Mouse (Mus musculus): Measurements from ENCODE around the gene Pdzrn3.
A peak's percentile ranks its signal among the peaks of the same experiment; 100 is the strongest.

Pdzrn3 gene

GRCm38 (mm10) chr6:101366809-101367602 is 10.7 kb downstream of the Pdzrn3 start:
- peak; percentile 62 for DNase-seq

- no peak for DNase-seq
These were observed 11.9 kb downstream of the Pdzrn3 start for GRCm38 (mm10) chr6:101365795-101366194.

GRCm38 (mm10) chr6:101363904-101364303 is 13.8 kb downstream of the Pdzrn3 start:
- no peak for DNase-seq

GRCm38 (mm10) chr6:101362728-101363127 is 15.0 kb downstream of the Pdzrn3 start:
- no peak for DNase-seq

GRCm38 (mm10) chr6:101362268-101362667 is 15.4 kb downstream of the Pdzrn3 start:
- DNase-seq: no peak

DNA sequence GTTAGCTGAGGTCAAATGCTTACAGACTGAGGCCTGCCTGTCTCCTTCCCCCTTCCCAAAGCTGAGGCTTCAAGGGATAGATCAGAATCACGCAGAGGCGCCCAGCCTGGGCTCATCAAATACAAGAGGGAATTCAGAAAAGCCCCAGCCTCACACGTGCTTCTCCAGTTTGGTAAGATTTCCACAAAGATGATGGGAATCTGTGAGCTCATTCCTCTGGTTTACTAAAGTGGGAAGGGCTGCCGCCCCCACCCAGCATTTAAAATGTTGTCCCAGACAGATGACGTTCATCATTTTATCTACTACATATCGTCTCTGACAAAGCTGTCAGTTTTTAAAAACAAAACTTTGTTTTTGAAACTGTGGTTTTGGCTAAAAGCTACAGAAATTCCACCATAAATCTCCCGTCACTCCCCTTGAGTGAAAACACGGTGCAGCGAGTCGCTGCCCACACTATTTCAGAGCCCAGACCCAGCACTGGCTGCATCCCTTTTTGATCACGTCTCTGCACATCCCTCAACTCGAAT is 17.4 kb downstream of the Pdzrn3 start:
- DNase-seq: peak; percentile 38

GRCm38 (mm10) chr6:101359646-101360045 is 18.1 kb downstream of the Pdzrn3 start:
- no peak for DNase-seq

DNA sequence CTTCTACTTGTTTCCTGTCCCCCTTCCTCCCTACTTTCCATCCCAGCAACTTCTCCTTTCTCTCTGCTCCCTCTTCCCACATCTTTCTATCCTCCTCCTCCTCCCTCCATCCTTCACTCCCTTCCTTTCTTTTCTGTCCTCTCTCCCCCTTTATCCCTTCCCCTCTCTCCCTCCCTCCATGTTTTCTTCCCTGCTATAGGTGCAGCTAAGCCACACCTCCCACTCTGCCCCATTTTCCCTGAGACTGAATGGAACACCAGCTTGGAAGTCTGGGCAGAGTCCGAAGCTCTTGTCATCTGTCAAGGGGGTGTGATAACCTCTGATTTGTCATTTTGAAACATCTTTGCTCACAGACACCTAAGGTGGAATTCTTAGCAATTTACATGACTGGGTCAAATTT is 22.8 kb downstream of the Pdzrn3 start:
- no peak for DNase-seq

GRCm38 (mm10) chr6:101354230-101354881 is 23.3 kb downstream of the Pdzrn3 start:
- DNase-seq: no peak

DNA sequence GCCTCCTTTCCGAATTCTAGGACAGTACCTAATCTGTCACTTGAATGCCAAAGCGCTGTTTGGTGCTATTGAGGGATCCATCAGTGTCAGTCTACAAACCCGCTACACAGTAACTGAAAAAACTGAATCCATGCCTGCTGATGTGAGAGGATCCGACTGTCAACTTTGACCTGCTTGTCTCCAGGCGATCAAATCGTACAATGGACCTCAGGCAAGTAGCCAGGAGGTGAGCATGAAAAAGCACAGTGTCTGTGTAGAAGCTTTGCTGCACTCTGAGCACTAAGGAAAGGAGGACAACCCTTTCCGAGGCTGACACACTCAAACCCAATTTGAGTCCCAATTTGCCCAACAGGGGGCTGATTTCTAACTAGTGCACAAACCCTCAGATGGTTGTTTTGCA is 24.0 kb downstream of the Pdzrn3 start:
- DNase-seq: no peak

GRCm38 (mm10) chr6:101352626-101353025 is 25.1 kb downstream of the Pdzrn3 start:
- DNase-seq: no peak

DNA sequence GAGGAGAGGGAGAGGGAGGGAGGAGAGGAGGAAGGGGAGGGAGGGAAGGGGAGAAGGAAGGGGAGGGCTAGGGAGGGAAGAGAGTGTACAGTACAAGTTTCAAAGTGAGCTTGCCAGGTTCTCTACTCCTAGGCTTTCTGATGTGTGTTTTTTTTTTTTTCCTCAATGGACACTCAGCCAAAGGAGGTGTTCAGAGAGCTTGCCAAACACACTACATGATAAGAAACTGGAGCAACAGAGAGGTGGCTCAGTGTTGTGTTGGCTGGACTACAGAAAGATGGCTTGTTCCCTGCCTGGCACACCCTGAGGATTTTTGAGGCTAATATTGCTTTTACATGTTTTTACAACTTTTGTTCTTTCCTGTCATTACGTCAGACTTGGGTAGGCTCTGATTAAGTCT is 26.6 kb downstream of the Pdzrn3 start:
- no peak for DNase-seq

DNA sequence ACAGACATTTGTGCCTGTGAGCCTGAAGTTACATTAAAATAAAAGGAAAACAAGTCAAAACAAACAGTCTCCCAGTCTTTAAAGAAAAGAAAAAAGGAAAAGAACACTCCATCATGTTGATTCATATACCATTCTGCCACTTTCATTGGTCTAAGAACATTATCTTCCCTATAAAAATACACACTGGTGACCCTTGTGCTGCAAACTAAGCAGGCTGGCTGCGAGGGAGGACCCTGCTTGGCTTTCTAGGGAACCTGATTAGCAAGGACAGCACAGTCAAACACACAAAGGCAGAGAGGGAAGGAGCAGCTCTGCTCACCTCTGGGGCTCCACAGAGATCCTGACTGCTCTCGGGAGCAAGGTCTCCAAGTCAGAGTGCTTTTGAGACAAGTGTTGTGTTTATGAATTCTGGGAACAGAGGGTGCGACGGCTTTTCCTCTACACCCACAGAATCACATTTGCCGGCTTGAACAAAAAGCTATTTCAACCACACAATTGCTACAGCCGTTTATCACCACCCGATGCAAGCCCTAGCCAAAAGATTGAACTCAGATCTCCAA is 27.2 kb downstream of the Pdzrn3 start:
- no peak for DNase-seq

- no peak for DNase-seq
These were observed 29.2 kb downstream of the Pdzrn3 start for GRCm38 (mm10) chr6:101348496-101348895.

DNA sequence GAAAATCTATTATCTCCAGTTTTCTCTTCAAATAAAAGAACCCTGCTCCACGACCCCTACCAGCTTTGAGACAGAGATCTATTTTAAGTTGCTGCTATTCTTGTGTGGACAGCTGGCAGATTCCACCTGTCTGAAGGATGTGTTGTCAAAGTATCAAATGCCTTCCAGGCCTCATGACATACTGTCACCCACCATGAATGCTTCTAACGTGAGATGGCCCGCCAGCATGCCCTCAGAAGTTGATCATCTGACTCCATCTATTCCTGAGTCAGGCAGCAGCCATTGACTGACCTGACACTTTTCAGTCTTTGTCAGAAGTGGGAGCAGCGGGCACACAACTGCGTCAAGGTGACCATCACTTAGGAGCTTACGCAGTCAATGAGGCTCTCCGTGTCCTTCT is 37.6 kb downstream of the Pdzrn3 start:
- no peak for DNase-seq

DNA sequence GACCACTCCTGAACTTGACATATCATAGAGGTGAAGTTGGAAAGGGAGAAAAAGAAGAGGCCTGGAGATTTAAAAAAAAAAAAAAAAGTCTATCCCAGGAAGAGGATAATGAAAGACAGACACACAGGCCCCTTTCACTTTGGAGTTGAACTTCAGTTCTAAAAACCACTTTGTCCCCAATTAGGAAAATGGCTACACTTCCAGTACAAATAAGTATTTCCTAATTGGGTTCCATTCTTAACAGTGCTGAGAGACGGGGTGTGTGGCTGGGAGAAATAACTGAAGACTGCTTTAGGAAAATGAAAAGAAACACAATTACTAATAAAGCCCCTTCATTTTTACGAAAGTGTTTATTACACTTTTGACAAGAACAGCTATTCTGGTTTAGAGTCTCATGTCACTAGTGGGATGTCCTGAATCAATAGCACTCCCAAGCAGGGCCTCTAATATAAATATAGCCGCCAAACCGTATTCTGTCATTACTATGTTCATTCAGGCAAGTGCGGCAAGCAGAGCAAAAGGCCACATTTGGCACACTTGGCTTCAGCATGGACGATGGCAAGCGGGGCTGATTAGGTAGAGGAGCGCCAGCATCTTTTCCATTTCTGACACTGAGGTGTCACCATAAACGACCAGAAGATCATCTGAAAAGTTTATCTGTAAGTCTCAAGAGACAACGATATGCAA is 39.7 kb downstream of the Pdzrn3 start:
- no peak for DNase-seq

- DNase-seq: no peak
These were observed 41.0 kb downstream of the Pdzrn3 start for GRCm38 (mm10) chr6:101336660-101337059.

DNA sequence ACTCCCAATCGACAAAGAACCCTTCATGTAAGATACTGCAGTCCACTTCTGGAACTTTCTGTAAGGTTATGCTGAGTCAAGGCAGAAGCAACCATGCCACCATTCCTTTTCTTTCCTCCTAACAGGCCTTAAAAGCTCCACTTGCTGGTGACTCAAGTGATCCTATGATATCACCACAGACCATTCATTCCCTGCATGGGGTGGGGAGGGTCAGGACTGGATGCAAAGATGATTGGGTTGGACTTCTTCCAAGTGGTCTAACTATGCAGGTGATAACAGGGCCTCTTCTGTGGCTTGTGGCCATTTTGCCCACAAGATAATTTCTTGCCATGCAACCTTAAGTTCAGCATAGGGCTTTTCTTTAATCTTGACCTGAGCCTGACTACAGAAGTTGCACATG is 42.0 kb downstream of the Pdzrn3 start:
- DNase-seq: no peak

- no peak for DNase-seq
These were observed 43.2 kb downstream of the Pdzrn3 start for GRCm38 (mm10) chr6:101334495-101334894.

GRCm38 (mm10) chr6:101330392-101330791 is 47.3 kb downstream of the Pdzrn3 start:
- DNase-seq: peak; percentile 29

DNA sequence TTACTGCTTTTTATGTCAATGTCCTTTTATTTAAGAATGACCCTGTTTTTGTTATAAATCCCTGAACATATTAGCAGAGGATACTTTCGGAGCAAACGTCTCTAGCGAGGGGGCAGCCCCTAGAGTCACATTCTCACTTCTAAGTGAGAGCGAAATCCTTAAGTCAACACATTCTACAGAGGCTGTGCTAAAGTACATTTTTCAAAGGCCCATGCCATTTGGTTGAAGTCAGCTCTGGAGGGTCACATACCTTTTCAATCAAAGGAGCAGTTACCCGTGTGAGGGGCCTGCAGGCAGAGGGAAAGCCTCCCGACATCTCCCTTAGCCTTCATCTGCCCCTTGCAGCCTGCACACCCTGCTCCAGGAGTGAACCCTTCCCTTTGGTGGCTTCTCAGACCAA is 48.2 kb downstream of the Pdzrn3 start:
- no peak for DNase-seq

DNA sequence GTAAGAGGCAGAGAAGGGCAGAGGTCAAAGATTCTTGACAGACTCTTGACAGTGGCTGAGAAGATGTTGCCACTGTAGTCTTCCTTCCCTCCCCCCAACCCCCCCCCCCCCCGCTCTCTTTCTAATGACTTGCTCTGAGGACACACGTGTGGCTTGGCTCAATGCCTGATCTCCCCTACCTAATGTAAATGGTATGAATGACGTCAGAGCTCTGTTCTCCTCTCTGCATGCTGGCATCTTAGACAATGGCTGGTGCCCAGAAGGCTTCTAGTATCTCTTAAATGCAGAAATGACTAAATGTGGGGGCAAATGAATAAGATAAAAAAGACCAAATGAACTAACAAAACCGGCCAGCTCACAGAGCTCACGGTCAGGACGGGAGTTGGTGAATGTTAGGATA is 49.2 kb downstream of the Pdzrn3 start:
- peak; percentile 31 for DNase-seq

DNA sequence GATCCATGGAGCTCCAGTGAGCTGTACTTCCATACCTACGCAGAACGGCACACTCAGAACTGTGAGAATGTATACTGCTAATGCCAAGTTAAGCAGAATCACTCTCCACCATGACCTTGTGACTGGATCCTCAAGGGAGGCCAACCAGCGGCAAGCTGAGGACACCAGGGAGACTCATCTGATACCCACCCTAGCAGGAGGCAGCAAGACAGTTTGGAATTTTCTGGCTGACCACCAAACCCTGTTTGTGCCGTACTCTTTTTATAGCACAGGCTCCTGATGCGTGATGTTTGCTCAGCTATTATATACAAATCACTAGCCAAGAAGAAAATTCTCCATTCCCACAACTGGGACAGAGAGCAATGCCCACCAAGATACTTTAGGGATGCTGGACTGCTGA is 50.0 kb downstream of the Pdzrn3 start:
- no peak for DNase-seq

Measured in kidney, postnatal 10 days (tissue).